Mouse (Mus musculus) liver, embryonic 11.5 days (tissue): ENCODE measurements around the gene Sprr2b. TPM values are rescaled to one million over a fixed set of nuclear protein-coding genes. Genes with fewer than 3 reads are reported as not detected.

Experiments
- ATAC-seq: fragments of 200-750 bp; cut with Nextera tagmentation; replicated peaks from 2 replicates; pipeline ENCODE4 v1.8.0; 2017; ENCODE audit warnings: moderate number of reproducible peaks, mild to moderate bottlenecking, moderate TSS enrichment, moderate library complexity; ENCODE audit not compliant: low FRiP score
- DNase-seq: peaks from one replicate; pipeline ENCODE4 v3.0.0-alpha.2; 2017; ENCODE audit warnings: low spot score
- H3K27ac ChIP-seq: fragments of 300-500 bp; sonication (generic); 2 replicates; pipeline ENCODE4 v1.5.1; 2014; ENCODE audit warnings: mild to moderate bottlenecking, low read depth, low read length, control low read depth
- H3K27me3 ChIP-seq: fragments of 300-500 bp; sonication (generic); replicated peaks from 2 replicates; pipeline ENCODE4 v1.6.1; 2014; ENCODE audit warnings: low read length, mixed read lengths; ENCODE audit not compliant: control insufficient read depth, insufficient read depth
- H3K36me3 ChIP-seq: fragments of 300-500 bp; sonication (generic); 2 replicates; pipeline ENCODE4 v1.6.1; 2014; ENCODE audit warnings: mild to moderate bottlenecking, low read length, moderate library complexity, mixed read lengths; ENCODE audit not compliant: control insufficient read depth, insufficient read depth
- H3K4me1 ChIP-seq: fragments of 300-500 bp; sonication (generic); replicated peaks from 2 replicates; pipeline ENCODE4 v1.6.1; 2014; ENCODE audit warnings: low read length, mixed read lengths; ENCODE audit not compliant: control insufficient read depth, insufficient read depth
- H3K4me2 ChIP-seq: fragments of 300-500 bp; sonication (generic); 2 replicates; pipeline ENCODE4 v1.6.1; 2014; ENCODE audit warnings: mild to moderate bottlenecking, control low read depth, moderate library complexity
- H3K4me3 ChIP-seq: fragments of 300-500 bp; sonication (generic); 2 replicates; pipeline ENCODE4 v1.5.1; 2014; ENCODE audit warnings: low read depth, low read length, control low read depth
- H3K9ac ChIP-seq: fragments of 300-500 bp; sonication (generic); 2 replicates; pipeline ENCODE4 v1.6.1; 2014; ENCODE audit warnings: low read depth, low read length, control low read depth
- H3K9me3 ChIP-seq: fragments of 300-500 bp; sonication (generic); 2 replicates; pipeline ENCODE4 v1.6.1; 2016; ENCODE audit warnings: low read length, inconsistent platforms, mixed read lengths; ENCODE audit not compliant: control insufficient read depth
- whole genome bisulfite sequencing: fragments of 180-500 bp; shearing (Covaris S2); extraction: QIAGEN DNeasy Blood & Tissue Kit; methylation state at CpG from one replicate; pipeline ENCODE4 v1.1.7; 2014; 5-methylcytosine and 5-hydroxymethylcytosine counted together
- polyA plus RNA-seq: library from polyadenylated mRNA; unstranded; fragments of >200 nt; fragmentation: Nextera tagmentation; extraction: Ambion mirVana; gene quantifications from 2 replicates; pipeline ENCODE4 v1.2.1, GENCODE M21; 2014

Gene Sprr2b
- polyA plus RNA-seq, 1 experiment from 2014 or later = not detected

- Histone ChIP-seq H3K27me3 (no peaks in the 10 kb centered on the region), H3K4me2 (no peak overlapping the region), H3K27ac (no peak overlapping the region), H3K9me3 (no peaks in the 10 kb centered on the region), H3K36me3 (no peaks in the 10 kb centered on the region), H3K4me3 (no peak overlapping the region), H3K9ac (no peak overlapping the region), H3K4me1 (no peaks in the 10 kb centered on the region)
- DNase-seq (no peak), ATAC-seq (no peak)
- WGBS = 86% methylated on average over 2 of the region's 2 CpGs
Observed at GRCm38 (mm10) chr3:92317384-92317783, 964 bp downstream of the Sprr2b start.

- Histone ChIP-seq H3K9me3 (no peaks in the 10 kb centered on the region), H3K27ac (no peak overlapping the region), H3K36me3 (no peaks in the 10 kb centered on the region), H3K4me2 (no peak overlapping the region), H3K4me1 (no peaks in the 10 kb centered on the region), H3K4me3 (no peak overlapping the region), H3K9ac (no peak overlapping the region), H3K27me3 (no peaks in the 10 kb centered on the region)
- 79% methylated on average over 1 of the region's 1 CpGs for WGBS
- DNase-seq (no peak), ATAC-seq (no peak)
Observed at GRCm38 (mm10) chr3:92336278-92336677, 19.9 kb downstream of the Sprr2b start.

GRCm38 (mm10) chr3:92338840-92339239 is 22.4 kb downstream of the Sprr2b start, which contains the start of gene Sprr2d:
Gene Sprr2d, plus strand, starts transcription at chr3:92339140.
- H3K36me3 ChIP-seq = no peaks in the 10 kb centered on the region
- no peak for ATAC-seq
- no peaks in the 10 kb centered on the region for H3K4me1 ChIP-seq
- DNase-seq = no peak
- H3K4me2 ChIP-seq = no peak within 1 kb of the TSS
- no peak within 1 kb of the TSS for H3K4me3 ChIP-seq
- no peak within 1 kb of the TSS for H3K27ac ChIP-seq
- no peaks in the 10 kb centered on the region for H3K9me3 ChIP-seq
- H3K27me3 ChIP-seq = no peaks in the 10 kb centered on the region
- WGBS = 90% methylated on average over 5 of the region's 5 CpGs
- H3K9ac ChIP-seq = no peak within 1 kb of the TSS

GRCm38 (mm10) chr3:92351843-92352242 is 35.4 kb downstream of the Sprr2b start, which contains the start of gene Sprr2e:
Gene Sprr2e, plus strand, starts transcription at chr3:92352143.
- DNase-seq = no peak
- H3K36me3 ChIP-seq = no peaks in the 10 kb centered on the region
- H3K4me2 ChIP-seq = no peak within 1 kb of the TSS
- WGBS = 72% methylated on average over 2 of the region's 2 CpGs
- H3K9me3 ChIP-seq = no peaks in the 10 kb centered on the region
- no peaks in the 10 kb centered on the region for H3K27me3 ChIP-seq
- no peak for ATAC-seq
- no peak within 1 kb of the TSS for H3K9ac ChIP-seq
- H3K27ac ChIP-seq = no peak within 1 kb of the TSS
- H3K4me1 ChIP-seq = no peaks in the 10 kb centered on the region
- H3K4me3 ChIP-seq = no peak within 1 kb of the TSS

GRCm38 (mm10) chr3:92361619-92362018 is 45.2 kb downstream of the Sprr2b start:
- Histone ChIP-seq H3K36me3 (no peaks in the 10 kb centered on the region), H3K27ac (no peak overlapping the region), H3K4me2 (no peak overlapping the region), H3K9ac (no peak overlapping the region), H3K4me3 (no peak overlapping the region), H3K27me3 (no peaks in the 10 kb centered on the region), H3K9me3 (no peaks in the 10 kb centered on the region), H3K4me1 (no peaks in the 10 kb centered on the region)
- DNase-seq = no peak
- ATAC-seq = no peak

GRCm38 (mm10) chr3:92364887-92365286 is 48.5 kb downstream of the Sprr2b start, which contains the start of gene Sprr2f:
Gene Sprr2f, plus strand, starts transcription at chr3:92365187.
- Histone ChIP-seq H3K9me3 (no peaks in the 10 kb centered on the region), H3K4me1 (no peaks in the 10 kb centered on the region), H3K27ac (no peak within 1 kb of the TSS), H3K4me3 (no peak within 1 kb of the TSS), H3K36me3 (no peaks in the 10 kb centered on the region), H3K9ac (no peak within 1 kb of the TSS), H3K4me2 (no peak within 1 kb of the TSS), H3K27me3 (no peaks in the 10 kb centered on the region)
- no peak for DNase-seq
- no peak for ATAC-seq
- WGBS = 59% methylated on average over 3 of the region's 3 CpGs

Other genes with a start within 250 kb of the Sprr2b start
- 0.79 and 0.90 TPM in 2 replicates for gene Lor, start 233.5 kb upstream of the Sprr2b start, polyA plus RNA-seq
- not detected in 2 replicates for gene Prr9, start 192.7 kb upstream of the Sprr2b start, polyA plus RNA-seq
- not detected in 2 replicates for gene Lelp1, start 173.9 kb upstream of the Sprr2b start, polyA plus RNA-seq
- gene Sprr2a1, start 100.8 kb upstream of the Sprr2b start, polyA plus RNA-seq = not detected in 2 replicates
- 1.1 TPM in 1 of 2 replicates, not detected in the other for gene Sprr2a2, start 100.7 kb upstream of the Sprr2b start, polyA plus RNA-seq
- not detected in 2 replicates for gene Sprr2a3, start 31.2 kb upstream of the Sprr2b start, polyA plus RNA-seq
- not detected in 2 replicates for gene Sprr2d, start 22.5 kb downstream of the Sprr2b start, polyA plus RNA-seq
- gene Sprr2e, start 35.5 kb downstream of the Sprr2b start, polyA plus RNA-seq = not detected in 2 replicates
- gene Sprr2f, start 48.6 kb downstream of the Sprr2b start, polyA plus RNA-seq = not detected in 2 replicates
- not detected in 2 replicates for gene Sprr2h, start 69.1 kb downstream of the Sprr2b start, polyA plus RNA-seq
- gene Sprr2i, start 91.4 kb downstream of the Sprr2b start, polyA plus RNA-seq = not detected in 2 replicates
- not detected in 2 replicates for gene Sprr2j-ps, start 101.5 kb downstream of the Sprr2b start, polyA plus RNA-seq
- 7.2 and 9.1 TPM in 2 replicates for gene Gm9774, start 112.8 kb downstream of the Sprr2b start, polyA plus RNA-seq
- not detected in 2 replicates for gene Sprr2k, start 116.0 kb downstream of the Sprr2b start, polyA plus RNA-seq
- gene Sprr1b, start 122.2 kb downstream of the Sprr2b start, polyA plus RNA-seq = not detected in 2 replicates
- not detected in 2 replicates for gene Sprr3, start 142.1 kb downstream of the Sprr2b start, polyA plus RNA-seq
- gene Sprr1a, start 169.3 kb downstream of the Sprr2b start, polyA plus RNA-seq = not detected in 2 replicates
- gene Sprr4, start 183.9 kb downstream of the Sprr2b start, polyA plus RNA-seq = not detected in 2 replicates
- not detected in 2 replicates for gene 2310046K23Rik, start 217.9 kb downstream of the Sprr2b start, polyA plus RNA-seq